Mouse (Mus musculus) testis, adult 2 months (tissue): ENCODE results near the gene Tha1.

Experiments
- CTCF ChIP-seq: fragments of 200-500 bp; IDR thresholded peaks from 2 replicates; pipeline ENCODE4 v1.5.1; 2012; ENCODE audit warnings: low read depth, mild to moderate bottlenecking, inconsistent platforms, low read length, moderate library complexity; ENCODE audit not compliant: control insufficient read depth, insufficient read depth, insufficient replicate concordance
- POLR2A ChIP-seq: fragments of 200-500 bp; IDR thresholded peaks from 2 replicates; pipeline ENCODE4 v1.6.1; 2012; ENCODE audit warnings: low read depth, mild to moderate bottlenecking, inconsistent platforms, low read length, moderate library complexity; ENCODE audit not compliant: control insufficient read depth

DNA sequence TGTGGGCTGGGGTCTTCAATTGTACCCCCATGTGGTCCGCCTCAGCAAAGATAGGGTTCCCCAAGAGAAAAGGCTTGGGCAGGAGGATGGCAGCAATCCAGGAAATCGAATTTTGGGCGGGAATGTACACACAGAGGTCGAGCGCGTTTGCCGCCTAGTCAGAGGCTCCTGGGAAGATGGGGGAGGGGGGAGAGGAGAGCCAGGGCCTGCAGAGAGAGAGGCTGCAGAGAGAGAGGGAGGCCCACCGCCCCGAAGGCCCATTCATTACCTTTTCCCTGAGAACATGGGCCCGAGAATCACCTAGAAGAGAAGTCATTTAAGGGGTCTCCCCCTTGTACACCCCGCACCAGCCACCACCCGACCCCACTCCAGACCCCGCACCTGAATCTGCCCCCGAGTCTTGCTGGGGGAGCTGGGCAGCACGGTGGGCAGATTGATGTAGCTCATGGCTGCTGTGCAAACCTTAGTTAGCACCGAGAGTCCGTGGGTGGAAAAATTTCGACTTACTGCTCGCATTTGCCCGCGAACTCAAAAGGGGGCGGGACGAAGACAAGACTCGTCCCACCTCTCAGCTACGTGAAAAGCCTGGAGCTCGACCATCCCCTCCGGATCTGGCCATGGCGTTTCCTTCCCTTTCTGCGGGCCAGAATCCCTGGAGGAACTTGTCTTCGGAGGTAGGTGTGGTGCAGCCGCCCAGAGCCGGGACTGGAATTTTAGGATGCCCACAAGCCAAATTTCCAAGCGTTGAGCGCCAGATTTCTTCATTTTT, 47.8 kb downstream of the Tha1 start, which contains the start of the genes Afmid and Tk1:
- TF ChIP-seq CTCF (no peak), POLR2A (no peak; the same call in 1 of the 2 replicates)
